Mouse (Mus musculus): ENCODE results near the gene Sema4b. TPM values are rescaled to one million over a fixed set of nuclear protein-coding genes. Genes with fewer than 3 reads are reported as not detected.
A peak's percentile ranks its signal among the peaks of the same experiment; 100 is the strongest.

Sema4b gene
- polyA plus RNA-seq, 1 experiment from 2014 or later = 14.1 TPM

- Histone ChIP-seq H3K36me3 (peaks cover 18% of the 10 kb centered on the region), H3K4me3 (peak within 1 kb of the TSS; percentile 69), H3K4me2 (replicated peaks) (peak within 1 kb of the TSS; percentile 91), H3K27me3 (peaks cover 3% of the 10 kb centered on the region; the same call in 1 of the 2 replicates), H3K9ac (peak within 1 kb of the TSS; percentile 74), H3K4me1 (peaks cover 25% of the 10 kb centered on the region), H3K27ac (no peak within 1 kb of the TSS; the same call in 1 of the 2 replicates), H3K9me3 (no peaks in the 10 kb centered on the region)
- under 1% methylated on average over 56 of the region's 56 CpGs for WGBS
- peak; percentile 96 for ATAC-seq (ENCODE audit: low FRiP score, low read depth)
These were observed 45.9 kb downstream of the Sema4b start, which contains the start of the genes Cib1 and Gdpgp1 for GRCm38 (mm10) chr7:80232489-80233029. TSS of gene Cib1 (minus strand) at chr7:80232813. TSS of gene Gdpgp1 (plus strand) at chr7:80232865.

- Histone ChIP-seq H3K27me3 (peaks cover 3% of the 10 kb centered on the region; the same call in 1 of the 2 replicates), H3K4me1 (peaks cover 25% of the 10 kb centered on the region), H3K9me3 (no peaks in the 10 kb centered on the region), H3K9ac (peak overlapping the region; percentile 31; the same call in 1 of the 2 replicates), H3K4me2 (replicated peaks) (peak overlapping the region; percentile 91), H3K4me3 (peak overlapping the region; percentile 69), H3K36me3 (peaks cover 13% of the 10 kb centered on the region), H3K27ac (no peak overlapping the region)
- ATAC-seq (ENCODE audit: low FRiP score, low read depth) = no peak
- WGBS = 78% methylated on average over 9 of the region's 9 CpGs
These were observed 47.2 kb downstream of the Sema4b start for GRCm38 (mm10) chr7:80233799-80234198.

DNA sequence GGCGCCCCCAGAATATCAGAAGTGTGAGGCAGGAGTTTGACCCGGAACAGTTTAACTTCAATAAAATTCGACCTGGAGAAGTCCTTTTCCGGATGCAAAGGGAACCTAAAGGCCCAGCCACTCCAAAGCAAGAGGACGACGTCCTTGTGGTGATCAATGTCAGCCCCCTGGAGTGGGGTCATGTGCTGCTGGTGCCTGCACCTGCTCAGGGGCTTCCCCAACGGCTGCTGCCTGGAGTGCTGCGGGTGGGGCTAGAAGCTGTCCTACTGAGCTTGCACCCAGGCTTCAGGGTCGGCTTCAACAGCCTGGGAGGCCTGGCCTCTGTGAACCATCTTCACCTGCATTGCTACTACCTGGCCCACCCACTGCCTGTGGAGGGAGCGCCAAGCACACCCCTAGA lies 51.9 kb downstream of the Sema4b start:
- Histone ChIP-seq H3K27me3 (no peaks in the 10 kb centered on the region), H3K4me2 (replicated peaks) (no peak overlapping the region), H3K9me3 (no peaks in the 10 kb centered on the region), H3K4me1 (peaks cover 9% of the 10 kb centered on the region), H3K4me3 (no peak overlapping the region), H3K9ac (no peak overlapping the region), H3K36me3 (peaks cover 36% of the 10 kb centered on the region), H3K27ac (no peak overlapping the region)
- WGBS = 86% methylated on average over 10 of the region's 10 CpGs
- no peak for ATAC-seq (ENCODE audit: low FRiP score, low read depth)

- WGBS = 81% methylated on average over 4 of the region's 4 CpGs
- Histone ChIP-seq H3K27ac (no peak overlapping the region), H3K4me1 (peaks cover 3% of the 10 kb centered on the region; the same call in 1 of the 2 replicates), H3K27me3 (no peaks in the 10 kb centered on the region), H3K4me3 (no peak overlapping the region), H3K36me3 (peaks cover 36% of the 10 kb centered on the region), H3K9ac (no peak overlapping the region), H3K4me2 (replicated peaks) (no peak overlapping the region), H3K9me3 (no peaks in the 10 kb centered on the region)
- ATAC-seq (ENCODE audit: low FRiP score, low read depth) = no peak
These were observed 55.0 kb downstream of the Sema4b start for GRCm38 (mm10) chr7:80241661-80242060.

GRCm38 (mm10) chr7:80244851-80245250 lies 58.2 kb downstream of the Sema4b start:
- WGBS = 85% methylated on average over 4 of the region's 4 CpGs
- ATAC-seq (ENCODE audit: low FRiP score, low read depth) = no peak

DNA sequence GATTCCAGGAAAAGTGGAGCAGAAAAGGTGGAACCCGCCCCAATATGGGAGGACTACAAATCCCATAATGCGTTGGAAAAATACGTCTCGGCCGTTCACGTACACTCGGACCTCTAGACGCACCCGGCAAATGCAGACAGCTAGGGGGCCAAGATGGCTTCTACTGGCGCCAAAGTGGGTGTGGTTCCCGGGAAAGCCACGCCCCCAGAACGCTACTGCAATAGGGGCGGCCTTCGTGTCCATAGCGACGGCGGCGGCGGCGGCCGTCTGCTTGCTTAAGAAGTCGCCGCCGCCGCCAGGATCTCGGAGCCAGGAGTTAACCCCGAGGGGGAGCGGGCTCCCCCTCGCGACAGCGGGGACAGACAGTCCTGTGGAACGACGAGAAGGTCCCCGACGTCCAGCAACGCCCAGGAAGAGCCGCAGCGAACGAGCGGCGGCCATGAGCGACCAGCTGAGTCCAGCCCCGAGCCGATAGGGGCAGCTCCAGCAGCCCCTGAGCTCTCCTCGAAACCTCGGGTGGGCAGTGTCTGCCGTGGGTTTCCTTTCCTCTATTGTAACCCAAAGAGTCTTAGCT lies 59.6 kb downstream of the Sema4b start, which contains the start of gene Ttll13:
Gene Ttll13 (plus strand): TSS at position 229 of the 574 bp plus-strand sequence.
- Histone ChIP-seq H3K4me1 (peaks cover 3% of the 10 kb centered on the region; the same call in 1 of the 2 replicates), H3K9ac (peak within 1 kb of the TSS; percentile 72), H3K36me3 (peaks cover 4% of the 10 kb centered on the region; the same call in 1 of the 2 replicates), H3K9me3 (no peaks in the 10 kb centered on the region), H3K4me3 (peak within 1 kb of the TSS; percentile 61), H3K27me3 (no peaks in the 10 kb centered on the region), H3K4me2 (replicated peaks) (peak within 1 kb of the TSS; percentile 65), H3K27ac (peak within 1 kb of the TSS; percentile 76; the same call in 1 of the 2 replicates)
- WGBS = under 1% methylated on average over 48 of the region's 48 CpGs
- ATAC-seq (ENCODE audit: low FRiP score, low read depth) = peak; percentile 99

More at GRCm38 (mm10) chr7:80244851-80245250, 58.2 kb downstream of the Sema4b start:
- H3K36me3 ChIP-seq = peaks cover 17% of the 10 kb centered on the region
- no peaks in the 10 kb centered on the region for H3K27me3 ChIP-seq
- no peak overlapping the region for H3K9ac ChIP-seq
- no peak overlapping the region for H3K4me3 ChIP-seq
- H3K4me2 ChIP-seq (replicated peaks) = no peak overlapping the region
- H3K4me1 ChIP-seq = peaks cover 3% of the 10 kb centered on the region; the same call in 1 of the 2 replicates
- no peaks in the 10 kb centered on the region for H3K9me3 ChIP-seq
- no peak overlapping the region for H3K27ac ChIP-seq

- peak overlapping the region; percentile 65 for H3K4me2 ChIP-seq (replicated peaks)
- H3K9me3 ChIP-seq = no peaks in the 10 kb centered on the region
- peaks cover 3% of the 10 kb centered on the region; the same call in 1 of the 2 replicates for H3K4me1 ChIP-seq
- H3K9ac ChIP-seq = no peak overlapping the region
- no peaks in the 10 kb centered on the region for H3K27me3 ChIP-seq
- 66% methylated on average over 7 of the region's 7 CpGs for WGBS
- no peaks in the 10 kb centered on the region for H3K36me3 ChIP-seq
- no peak for ATAC-seq (ENCODE audit: low FRiP score, low read depth)
- H3K4me3 ChIP-seq = peak overlapping the region; percentile 61
- H3K27ac ChIP-seq = no peak overlapping the region
These were observed 60.2 kb downstream of the Sema4b start for GRCm38 (mm10) chr7:80246859-80247258.

GRCm38 (mm10) chr7:80252437-80252836 lies 65.8 kb downstream of the Sema4b start:
- Histone ChIP-seq H3K27me3 (peaks cover 15% of the 10 kb centered on the region), H3K36me3 (no peaks in the 10 kb centered on the region), H3K27ac (no peak overlapping the region), H3K4me2 (replicated peaks) (no peak overlapping the region), H3K4me3 (no peak overlapping the region), H3K9ac (no peak overlapping the region), H3K4me1 (no peaks in the 10 kb centered on the region), H3K9me3 (no peaks in the 10 kb centered on the region)
- no peak for ATAC-seq (ENCODE audit: low FRiP score, low read depth)
- WGBS = 78% methylated on average over 7 of the region's 7 CpGs

DNA sequence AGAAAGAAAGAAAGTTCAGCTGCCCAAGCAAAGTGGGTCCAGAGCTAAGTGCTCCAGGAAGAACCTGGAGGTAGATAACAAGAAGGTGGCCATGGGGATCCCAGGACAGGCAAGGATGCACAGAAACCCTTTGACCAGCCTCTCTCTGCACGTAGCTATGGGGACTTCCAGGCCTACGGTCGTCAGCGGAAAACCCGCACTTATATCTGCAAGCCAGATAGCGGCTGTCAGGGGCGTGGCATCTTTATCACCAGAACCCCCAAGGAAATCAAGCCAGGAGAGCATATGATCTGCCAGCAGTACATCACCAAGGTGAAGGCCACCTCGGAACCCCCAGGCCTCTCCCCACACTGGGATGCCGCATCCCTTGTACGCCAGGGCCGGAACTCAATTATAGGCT lies 66.2 kb downstream of the Sema4b start:
- Histone ChIP-seq H3K9me3 (no peaks in the 10 kb centered on the region), H3K4me2 (replicated peaks) (no peak overlapping the region), H3K27ac (no peak overlapping the region), H3K9ac (no peak overlapping the region), H3K4me3 (no peak overlapping the region), H3K36me3 (no peaks in the 10 kb centered on the region), H3K4me1 (no peaks in the 10 kb centered on the region), H3K27me3 (peaks cover 15% of the 10 kb centered on the region)
- ATAC-seq (ENCODE audit: low FRiP score, low read depth) = no peak
- WGBS = 87% methylated on average over 11 of the region's 11 CpGs

DNA sequence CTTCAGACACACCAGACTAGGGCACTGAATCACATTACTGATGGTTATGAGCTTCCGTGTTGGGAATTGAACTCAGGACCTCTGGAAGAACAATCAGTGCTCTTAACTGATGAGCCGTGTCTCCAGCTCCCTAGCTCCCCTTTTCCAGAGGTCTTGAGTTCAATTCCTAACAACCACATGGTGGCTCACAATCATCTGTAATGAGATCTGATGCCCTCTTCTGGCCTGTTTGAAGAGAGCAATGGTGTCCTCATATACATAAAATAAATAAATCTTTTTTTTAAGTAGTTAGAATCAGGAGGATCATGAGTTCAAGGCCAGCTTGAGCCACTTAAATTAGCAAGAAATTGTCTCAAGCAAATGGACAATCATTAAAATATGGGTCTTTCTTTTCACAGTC lies 69.3 kb downstream of the Sema4b start:
- Histone ChIP-seq H3K9me3 (no peaks in the 10 kb centered on the region), H3K4me3 (no peak overlapping the region), H3K27me3 (peaks cover 37% of the 10 kb centered on the region), H3K27ac (no peak overlapping the region), H3K9ac (no peak overlapping the region), H3K4me1 (peaks cover 5% of the 10 kb centered on the region; the same call in 1 of the 2 replicates), H3K4me2 (replicated peaks) (no peak overlapping the region), H3K36me3 (no peaks in the 10 kb centered on the region)
- no peak for ATAC-seq (ENCODE audit: low FRiP score, low read depth)
- WGBS = 78% methylated on average over 2 of the region's 2 CpGs

DNA sequence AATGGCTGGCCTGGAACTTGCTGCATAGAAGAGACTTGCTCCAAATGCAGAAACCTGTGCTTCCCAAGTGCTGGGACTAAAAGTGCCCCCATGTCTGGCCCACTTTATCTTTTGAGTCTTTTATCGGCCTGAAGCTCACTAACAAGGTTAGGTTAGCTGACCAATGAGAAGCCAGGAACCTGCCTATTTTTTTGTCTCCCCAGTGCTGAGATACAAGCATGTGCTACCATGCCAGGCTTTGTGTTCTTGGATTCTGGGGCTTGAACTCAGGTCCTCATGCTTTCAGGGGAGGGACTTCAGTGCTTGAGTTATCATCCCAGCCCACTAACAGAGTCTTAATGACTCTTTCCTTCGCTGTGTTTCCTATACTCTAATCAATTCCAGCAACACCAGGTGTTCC lies 71.1 kb downstream of the Sema4b start:
- WGBS = 51% methylated on average over 2 of the region's 2 CpGs
- Histone ChIP-seq H3K9ac (no peak overlapping the region), H3K27ac (no peak overlapping the region), H3K4me1 (peaks cover 13% of the 10 kb centered on the region), H3K9me3 (no peaks in the 10 kb centered on the region), H3K4me2 (replicated peaks) (no peak overlapping the region), H3K36me3 (no peaks in the 10 kb centered on the region), H3K27me3 (peaks cover 37% of the 10 kb centered on the region), H3K4me3 (no peak overlapping the region)
- ATAC-seq (ENCODE audit: low FRiP score, low read depth) = no peak

- Histone ChIP-seq H3K9me3 (no peaks in the 10 kb centered on the region), H3K27ac (peak within 1 kb of the TSS; percentile 56; the same call in 1 of the 2 replicates), H3K4me2 (replicated peaks) (peak within 1 kb of the TSS; percentile 85), H3K9ac (peak within 1 kb of the TSS; percentile 85), H3K4me1 (peaks cover 13% of the 10 kb centered on the region), H3K36me3 (peaks cover 26% of the 10 kb centered on the region), H3K4me3 (peak within 1 kb of the TSS; percentile 89), H3K27me3 (peaks cover 31% of the 10 kb centered on the region)
- ATAC-seq (ENCODE audit: low FRiP score, low read depth) = peak; percentile 93
- 25% methylated on average over 40 of the region's 40 CpGs for WGBS
These were observed 74.2 kb downstream of the Sema4b start, which contains the start of gene Ngrn for GRCm38 (mm10) chr7:80260625-80261371. TSS of gene Ngrn (plus strand) at chr7:80261215.
